Mouse (Mus musculus) kidney, adult 8-10 months (tissue): ENCODE measurements around the gene Ptprf.

Experiments used
- DNase-seq, 2 experiments: peaks; one replicate each; pipeline ENCODE4 v3.0.0; 2022

Gene Ptprf

DNA sequence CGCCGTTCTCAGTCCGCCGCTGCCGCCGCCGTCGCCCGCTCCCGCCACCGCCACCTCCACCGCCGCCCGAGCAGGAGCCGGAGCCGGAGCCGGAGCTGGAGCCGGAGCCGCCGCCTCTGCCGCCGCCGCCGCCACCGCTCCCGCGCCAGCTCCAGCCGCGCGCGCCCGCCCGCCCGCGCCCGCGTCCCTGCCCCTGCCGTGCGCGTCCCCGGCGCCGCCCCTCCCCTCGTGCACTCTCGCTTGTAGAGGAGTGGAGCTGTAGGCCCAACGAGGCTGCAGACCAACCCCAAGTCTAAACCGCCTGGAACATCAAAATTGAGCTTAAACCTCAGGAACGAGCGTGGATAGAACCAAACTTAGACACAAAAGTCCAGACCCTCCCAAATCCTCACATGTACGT, at the start of gene Ptprf:
Gene Ptprf, minus strand, starts transcription at position 175 of the 400 bp plus-strand sequence.
- DNase-seq: peak; percentile 70 to 75

DNA sequence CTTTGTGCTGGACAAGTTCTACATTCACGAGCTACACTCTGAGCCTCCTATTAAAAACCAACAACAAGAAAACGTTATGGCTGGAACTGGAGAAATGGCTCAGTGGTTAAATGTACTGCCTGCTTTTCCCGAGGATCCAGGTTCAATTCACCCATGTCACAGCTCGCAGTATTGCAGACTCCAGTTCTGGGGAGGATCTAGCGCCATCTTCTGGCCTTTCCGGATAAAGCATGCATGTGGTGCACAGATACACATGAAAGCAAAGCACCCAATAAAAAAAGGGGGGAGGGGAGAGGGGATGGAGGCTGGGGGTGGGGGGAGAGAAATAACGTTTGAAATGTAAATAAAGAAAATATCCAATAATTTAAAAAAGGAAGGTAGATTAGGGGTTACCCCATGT, 45.5 kb upstream of the Ptprf start:
- DNase-seq: peak; percentile 51 to 82

DNA sequence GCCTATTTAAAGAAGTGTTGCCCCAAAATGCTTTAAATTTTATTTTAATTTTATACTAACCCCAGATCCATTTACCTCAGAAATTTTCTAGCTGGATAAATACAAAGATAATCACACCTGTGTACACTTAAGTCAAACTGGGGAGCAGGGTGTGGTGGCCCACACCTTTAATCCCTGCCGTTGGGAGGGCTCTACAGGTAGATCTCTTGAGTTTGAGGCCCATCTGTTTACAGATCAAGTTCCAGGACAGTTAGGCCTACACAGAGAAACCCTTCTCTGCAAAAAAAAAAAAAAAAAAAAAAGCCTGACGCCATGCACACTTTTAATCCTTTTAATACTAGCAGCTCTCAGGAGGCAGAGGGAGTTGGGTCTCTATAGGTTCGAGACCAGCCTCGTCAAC, 44.8 kb upstream of the Ptprf start:
- no peak for DNase-seq

DNA sequence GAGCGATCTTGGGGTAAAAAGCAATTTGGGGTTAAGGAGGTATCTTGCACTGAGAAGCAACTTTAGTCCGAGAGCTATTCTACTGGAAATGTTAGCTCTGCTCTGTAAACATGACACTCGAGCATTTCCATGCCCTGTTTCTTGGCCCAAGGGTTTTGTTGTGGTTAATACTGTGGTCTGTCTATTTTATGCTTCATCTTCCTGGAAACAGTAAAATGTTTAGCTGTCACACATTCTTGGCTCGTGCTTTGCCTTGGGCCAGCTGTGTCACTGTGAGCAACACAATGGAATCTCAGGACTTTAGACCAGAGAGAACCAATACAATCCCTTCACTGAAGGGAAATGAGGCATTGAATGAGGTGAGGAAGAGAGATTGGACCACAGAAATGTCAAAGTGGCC, 40.6 kb upstream of the Ptprf start:
- DNase-seq: peak; percentile 44 to 48

DNA sequence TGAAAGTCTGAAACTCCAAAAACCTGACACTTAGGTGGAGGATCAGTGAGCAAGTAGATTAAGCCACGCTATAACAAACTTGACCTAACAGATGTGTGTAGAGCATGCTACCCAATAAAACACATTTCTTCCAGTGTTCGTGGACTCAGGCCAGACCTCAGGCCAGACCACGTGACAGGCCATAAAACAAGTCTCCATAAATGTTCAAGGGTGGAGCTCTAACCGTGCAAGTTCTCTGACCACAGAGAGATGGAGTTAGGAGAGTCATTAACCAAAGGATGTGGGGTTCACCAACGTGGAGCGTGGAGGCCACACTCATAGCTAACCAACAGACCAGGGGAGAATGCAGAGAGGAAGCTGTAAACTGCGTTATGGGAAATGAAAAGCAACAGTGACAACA, 35.3 kb upstream of the Ptprf start:
- peak; percentile 46 to 49 for DNase-seq

DNA sequence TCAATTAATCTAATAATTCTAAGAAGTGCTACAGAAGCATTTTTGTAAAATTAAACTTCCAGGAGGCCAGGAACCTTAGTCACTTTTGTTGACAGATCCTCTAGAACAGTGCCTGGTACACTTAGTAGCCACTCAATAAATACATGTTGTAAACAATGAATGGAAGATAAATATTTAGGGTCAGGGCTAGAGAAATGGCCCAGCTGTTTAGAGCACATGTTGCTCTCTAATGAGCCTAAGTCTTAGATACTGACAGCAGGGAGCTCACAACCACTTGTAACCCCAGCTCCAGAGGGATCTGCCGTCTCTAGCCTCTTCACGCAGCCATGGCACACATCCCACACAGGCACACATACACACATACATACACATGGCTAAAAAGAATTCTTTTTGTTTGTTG, 29.4 kb upstream of the Ptprf start:
- DNase-seq: no peak

DNA sequence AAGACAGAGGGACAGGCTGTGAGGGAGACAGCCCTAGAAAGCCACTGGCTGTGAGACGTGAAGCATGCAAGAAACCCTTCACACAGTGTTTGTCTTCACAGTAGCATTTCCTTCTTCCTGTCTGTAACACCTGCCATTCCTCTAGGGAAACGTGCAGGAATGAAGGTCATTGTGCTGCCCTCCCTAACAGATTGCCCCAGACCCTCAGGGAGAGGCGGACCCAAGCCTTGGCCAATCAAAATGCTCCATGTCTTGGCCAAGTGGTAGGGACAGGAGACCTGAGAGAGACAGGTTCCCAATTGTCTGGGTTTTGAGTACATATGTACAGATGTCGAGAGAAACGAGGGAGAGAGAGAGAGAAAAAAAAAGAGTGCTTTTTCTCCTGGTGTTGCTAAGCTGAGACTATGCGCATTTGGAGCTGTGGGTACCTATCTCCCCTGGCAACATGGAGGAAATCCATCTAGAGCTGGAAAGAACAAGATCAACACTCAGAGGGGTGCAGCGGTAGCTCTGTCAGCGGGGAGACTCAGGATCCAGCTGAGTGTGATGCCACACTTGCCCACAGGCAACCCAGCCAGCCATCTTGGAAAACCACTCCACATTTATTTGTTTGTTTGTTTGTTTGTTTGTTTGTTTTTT, 28.6 kb upstream of the Ptprf start:
- no peak for DNase-seq

DNA sequence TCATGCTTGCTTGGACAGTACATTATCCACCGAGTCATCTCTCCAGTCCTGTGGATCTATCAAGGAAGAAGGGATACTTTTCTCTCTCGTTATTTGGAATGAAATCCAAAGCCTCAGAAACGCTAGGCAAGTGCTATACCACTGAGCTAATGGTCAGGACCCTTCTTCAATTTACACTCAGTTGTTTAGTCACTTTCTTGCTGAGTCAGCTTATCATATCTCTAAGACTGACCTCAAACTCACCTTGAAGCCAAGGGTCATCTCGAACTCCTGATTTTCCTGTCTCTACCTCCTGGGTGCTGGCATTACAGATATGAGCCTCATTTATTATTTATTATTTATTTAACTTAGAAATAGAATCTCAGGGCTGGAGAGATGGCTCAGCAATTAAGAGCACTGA, 25.5 kb upstream of the Ptprf start:
- no peak for DNase-seq

DNA sequence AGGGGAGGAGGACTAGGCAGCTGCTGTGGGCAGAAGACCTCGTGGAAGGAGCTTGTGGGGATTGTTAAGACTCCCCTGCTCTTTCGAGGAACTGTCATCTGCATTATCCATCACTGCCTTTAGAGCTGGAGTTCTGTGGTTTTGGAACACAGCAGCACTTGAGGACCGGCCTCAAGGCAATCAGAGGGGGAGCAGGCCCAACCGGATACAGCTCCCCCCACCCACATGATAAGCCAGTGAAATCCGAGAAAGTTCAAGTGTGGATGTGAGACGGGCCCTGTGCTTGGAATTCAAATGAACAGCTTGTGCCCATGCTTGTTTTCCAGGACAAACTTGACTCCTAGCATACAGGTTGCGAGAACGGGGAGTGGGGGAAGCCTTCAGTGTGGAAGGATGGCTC, 24.1 kb upstream of the Ptprf start:
- DNase-seq: no peak

DNA sequence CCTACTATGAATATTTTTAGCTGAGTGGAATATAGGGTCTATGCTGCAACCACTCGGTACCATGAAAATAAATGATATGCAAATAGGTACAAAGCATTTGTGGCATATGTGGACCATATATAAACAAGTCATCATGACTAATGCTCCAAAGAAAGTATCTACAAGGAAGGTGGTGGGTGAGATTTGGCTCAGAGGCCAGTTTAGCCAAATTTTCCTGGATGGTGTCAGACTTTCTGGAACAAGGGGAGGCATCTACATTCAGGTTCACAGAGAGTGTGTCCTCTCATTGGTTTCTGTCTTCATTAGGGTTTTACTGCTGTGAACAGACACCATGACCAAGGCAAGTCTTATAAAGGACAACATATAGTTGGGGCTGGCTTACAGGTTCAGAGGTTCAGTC, 19.3 kb upstream of the Ptprf start:
- no peak for DNase-seq

DNA sequence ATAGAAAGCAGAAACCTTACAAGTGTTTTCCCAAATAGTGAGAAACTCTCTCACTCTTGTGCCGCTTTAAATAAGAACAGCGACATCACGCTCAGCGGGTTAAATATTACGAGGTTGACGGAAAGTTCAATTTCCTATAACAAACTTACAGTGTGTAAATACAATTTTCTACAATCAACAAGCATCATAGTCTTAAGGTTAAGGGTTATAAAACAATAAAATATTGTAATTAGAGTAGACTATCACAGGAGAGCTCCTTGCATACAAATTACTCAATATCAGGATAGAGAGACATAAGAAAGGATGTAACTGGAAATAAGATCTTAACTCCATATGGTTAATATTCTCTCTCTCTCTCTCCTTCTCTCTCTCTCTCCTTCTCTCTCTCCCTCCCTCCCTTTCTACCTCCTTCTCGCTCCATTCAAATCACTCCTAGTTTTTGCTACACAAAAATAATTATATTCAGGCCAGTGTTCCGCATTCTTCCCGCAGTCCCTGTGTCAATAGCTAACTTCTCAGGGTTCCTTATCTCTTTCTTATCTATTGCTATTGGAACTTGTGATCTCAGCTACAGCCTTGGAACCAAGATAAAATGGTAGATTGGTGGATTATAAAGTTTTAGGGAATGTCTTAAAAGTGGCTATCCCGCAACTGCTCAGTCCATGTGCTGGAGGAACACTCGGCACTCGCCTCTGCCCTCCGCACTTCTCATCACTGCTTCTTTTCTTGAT, 16.5 kb upstream of the Ptprf start:
- no peak for DNase-seq

DNA sequence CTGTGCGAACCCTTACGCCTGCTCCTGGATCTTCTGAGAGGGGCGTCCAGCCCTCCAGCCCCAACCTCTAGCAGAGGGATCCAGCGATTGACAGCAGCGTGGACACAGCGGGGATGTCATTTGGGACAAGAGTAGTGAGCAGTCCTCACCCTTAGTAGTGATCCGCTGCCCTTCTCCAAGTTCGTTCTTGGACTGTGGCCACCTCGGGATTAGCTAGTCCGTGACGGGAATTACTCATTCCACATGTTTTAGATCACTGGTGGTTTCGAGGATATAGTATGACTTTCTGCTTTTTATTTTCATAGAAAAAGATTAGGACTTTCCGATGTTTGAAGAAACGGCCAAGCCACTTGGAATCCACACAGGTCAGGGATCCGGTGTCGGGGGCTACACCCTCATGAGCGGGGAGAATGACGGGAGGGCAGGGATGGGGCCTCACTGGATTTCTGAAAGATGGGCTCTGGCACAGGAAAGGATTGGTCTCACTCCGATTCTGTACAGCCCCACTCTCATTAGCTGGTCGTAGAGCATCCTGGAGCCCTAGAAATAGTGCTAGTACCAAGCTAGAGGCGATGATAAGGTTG, 15.0 kb upstream of the Ptprf start:
- no peak for DNase-seq

DNA sequence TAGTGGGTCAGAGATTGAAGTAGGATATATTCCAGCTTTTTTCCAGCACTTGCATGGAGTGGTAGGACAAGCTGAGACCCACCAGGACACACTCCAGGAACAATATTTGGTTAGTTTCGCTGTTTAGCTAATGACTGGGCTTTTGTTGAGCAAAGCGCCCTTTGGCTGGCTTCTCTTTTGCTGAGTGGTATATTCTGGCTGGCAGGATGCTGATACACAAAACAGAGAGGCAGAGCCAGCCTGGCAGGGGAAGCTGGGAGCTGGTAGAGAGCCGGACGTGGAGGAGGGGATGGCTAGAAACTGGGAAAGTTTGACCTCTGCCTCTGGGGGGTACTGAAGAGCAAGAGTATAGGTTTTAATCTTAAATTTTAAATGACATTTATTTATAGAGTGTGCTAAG, 13.8 kb upstream of the Ptprf start:
- DNase-seq: no peak

DNA sequence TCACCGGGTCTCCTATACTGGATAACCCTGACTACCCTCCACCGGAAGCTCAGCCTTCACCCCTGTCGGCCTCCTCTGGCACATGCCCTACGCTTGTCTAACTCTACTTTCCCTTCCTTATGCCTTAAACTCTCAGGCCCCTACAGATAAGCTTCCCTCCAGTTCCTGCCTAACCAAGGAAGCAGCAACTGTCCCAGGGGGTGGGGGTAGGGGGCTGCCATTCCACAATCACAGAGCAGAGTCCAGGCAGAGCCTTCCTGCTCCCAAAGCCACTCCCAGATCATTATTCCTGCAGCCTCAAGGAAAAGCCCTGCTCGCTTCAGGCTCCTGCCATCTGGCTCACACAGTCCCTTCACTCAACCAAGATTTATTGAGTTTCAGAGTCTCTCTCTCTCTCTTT, 6.6 kb upstream of the Ptprf start:
- DNase-seq: no peak

DNA sequence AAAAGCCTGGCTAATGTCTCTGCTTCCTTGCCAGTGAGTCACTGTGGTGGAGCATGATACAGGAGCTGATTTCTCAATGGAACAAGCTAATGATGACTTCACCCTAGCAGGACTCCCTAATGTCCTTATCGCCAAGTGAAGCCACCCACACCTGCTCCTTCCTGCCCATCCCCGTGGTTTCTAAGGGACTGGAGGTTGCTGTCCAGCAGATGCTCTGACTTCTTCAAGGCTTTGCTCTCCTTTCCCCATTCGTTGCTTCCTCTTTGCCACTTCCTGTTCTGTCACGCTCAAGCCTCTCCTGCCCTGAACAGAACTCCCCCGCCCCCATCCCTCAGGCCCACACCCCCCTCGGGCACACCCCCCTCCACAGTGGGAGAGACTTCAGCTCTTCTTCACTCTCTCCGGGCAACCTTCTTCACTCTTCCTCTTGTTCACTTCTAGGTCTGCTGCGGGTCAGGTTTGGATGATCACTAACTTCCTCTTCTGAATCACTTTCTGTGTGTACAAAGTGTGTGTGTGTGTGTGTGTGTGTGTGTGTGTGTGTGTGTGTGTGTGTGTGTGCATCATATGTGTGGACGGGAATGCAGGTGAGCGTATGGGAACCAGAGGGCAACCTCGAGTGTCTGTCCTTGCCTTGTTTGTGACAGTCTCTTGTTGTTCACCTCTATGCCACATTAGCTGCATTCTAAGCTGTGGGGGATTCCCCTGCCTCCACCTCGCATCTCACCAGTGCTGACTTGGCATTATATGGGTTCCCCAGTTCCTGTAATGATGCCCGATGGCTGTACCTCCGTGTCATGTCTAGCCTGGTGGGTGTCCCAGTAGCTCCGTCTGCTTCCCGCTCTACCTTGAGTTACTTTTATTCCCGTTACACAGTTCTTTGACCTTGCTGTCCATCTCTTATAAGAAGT, 4.7 kb upstream of the Ptprf start:
- DNase-seq: no peak

DNA sequence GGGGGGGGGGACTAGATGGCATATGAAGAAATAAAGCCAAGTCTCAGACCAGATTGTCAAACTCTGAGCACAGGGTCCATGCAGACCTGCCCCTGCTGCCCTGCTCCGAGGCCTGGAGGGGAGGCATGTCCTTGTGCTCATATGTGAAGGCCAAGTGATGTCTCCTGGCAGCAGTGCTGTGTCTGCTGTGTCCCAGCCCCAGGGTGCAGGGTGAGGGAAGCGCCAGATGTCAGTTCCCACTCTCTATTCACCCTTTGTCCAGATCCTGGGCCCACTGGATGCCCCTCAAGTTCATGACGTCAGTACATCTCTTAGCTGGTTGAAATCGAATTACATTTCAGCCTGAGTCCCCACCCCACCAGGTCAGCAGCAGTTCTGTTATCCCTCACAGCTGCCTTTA, 3.6 kb upstream of the Ptprf start:
- no peak for DNase-seq

DNA sequence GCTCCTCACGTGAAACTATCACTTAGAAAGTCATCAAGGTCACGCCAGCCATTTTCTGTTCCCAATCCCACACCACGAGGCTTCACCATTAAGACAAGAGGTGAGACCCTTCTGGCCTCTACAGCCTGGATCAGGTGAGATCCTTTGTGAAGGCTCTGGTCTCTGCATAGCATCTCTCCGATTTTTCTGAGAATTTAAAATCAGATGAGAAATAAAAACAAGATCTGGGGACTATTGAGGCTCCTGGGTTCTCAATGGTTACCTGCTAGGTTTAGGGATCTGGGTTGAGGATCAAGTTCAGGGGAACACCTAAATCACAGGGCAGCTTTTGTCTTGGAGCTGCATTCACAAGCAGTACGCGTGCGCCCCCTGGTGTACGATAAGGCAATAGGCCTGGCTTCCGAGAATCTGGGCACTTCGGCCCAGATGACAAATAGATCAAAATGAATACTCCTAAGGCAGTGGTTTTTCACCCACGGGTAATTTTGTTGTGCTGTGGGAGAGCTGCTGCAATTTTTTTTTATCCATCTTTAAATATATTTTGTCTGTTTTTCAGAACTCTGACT, 1.6 kb upstream of the Ptprf start:
- DNase-seq: peak in 1 of 2 experiments; percentile 80

DNA sequence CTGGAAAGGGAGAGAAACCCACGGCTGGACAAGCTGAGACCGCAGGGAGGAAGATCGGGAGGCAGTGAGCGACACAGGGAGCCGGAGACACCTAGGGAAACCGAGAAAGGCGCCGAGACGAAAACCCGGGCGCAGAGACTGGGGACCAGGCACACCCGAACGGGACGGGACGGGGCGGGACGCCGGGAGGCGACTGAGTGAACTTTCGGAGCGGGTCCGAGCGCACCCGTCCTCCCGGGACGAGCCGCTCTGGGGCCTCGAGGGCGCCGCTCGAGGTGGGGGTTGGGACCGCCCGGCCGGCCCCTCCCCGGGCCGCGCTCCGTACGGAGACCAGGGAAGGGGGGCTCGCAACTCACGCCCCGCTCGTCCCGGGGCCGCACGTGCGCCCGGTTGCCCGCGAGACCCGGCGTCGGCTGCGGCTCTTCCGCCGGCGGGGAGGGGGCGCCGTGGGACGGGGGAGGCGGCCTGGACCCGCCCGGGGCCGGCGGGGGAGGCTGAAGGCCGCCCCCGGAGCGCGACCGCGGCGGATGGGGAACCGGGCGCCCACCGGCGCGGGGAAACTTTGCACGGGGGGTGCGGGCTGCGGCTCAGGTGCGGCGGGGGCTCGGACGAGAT, 682 bp downstream of the Ptprf start:
- peak in 1 of 2 experiments; percentile 45 for DNase-seq

DNA sequence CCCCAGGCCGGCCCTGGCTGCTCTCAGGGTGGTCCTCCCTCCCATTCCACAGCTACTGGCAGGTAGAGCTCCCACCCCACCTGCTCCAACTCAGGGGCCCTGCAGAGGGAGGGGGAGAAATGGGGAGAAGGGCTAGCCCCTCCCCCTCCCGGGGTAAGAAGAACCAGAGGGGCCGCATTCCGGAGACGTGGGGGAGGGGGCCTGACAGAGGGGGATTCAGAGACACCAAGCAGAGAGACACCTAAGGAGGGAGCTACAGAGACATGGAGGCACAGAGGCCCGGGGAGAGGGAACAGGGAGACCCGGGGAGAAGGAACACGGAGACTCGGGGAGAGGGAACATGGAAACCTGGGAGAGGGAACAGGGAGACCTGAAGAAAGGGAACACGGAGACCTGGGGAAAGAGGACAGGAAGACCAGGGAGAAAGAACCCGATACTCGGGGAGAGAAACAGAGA, 1.2 kb downstream of the Ptprf start:
- no peak for DNase-seq

DNA sequence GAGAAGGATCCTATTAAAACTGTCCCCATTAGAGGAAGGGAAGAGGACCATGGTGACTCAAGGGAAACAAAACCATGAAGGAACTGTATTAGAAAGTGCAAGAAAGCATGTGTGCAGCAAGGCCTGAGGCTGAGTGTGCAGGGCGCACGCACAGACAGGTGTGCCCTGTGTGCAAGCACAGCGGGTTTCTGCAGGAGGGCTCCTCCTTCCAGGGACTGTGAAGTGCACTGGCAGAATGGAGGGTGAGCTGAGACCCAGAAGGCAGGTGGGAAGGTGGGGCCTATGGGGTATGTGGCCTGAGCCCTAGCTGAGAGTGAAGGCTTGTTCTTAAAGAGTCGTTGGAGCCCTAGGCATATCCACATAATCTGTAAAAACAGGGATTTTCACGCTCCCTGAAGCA, 1.9 kb downstream of the Ptprf start:
- DNase-seq: no peak

DNA sequence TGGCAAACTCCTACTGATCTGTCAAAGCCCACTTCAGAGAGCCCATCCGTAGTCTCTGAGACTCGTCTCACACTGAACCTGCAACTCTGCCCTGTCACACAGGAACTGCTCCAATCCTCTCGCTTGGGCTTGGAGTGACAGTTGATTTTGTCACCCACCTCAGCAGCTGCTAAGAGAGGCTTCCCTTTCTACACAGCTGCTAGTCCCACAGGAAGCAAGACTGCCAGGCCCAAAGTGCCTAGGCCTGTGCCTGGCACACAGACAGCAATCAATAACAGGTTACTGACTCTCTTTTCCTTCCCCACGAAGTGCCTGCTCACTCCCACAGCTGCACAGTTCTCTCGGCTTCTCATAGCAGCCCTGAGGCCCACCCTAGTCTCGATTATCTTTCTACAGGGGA, 2.7 kb downstream of the Ptprf start:
- no peak for DNase-seq

DNA sequence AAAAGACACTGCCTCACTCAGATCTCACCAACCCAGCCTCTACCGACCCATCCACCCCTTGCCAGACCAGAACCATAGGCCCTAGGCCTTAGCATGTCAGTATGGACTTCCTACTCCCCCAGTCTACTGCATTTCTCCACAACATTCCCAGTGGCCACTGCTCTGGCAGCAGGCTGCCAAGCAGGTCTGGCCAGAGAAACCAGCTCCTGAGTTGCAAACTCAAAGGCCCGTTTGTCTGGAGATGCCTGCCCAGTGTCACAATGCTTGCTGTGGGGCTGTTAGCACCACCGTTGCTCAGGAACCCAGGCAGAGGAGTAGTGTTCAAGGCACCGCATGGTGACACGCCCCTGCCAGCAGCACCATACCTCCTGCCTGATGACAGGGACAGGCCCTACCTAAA, 5.0 kb downstream of the Ptprf start:
- no peak for DNase-seq

DNA sequence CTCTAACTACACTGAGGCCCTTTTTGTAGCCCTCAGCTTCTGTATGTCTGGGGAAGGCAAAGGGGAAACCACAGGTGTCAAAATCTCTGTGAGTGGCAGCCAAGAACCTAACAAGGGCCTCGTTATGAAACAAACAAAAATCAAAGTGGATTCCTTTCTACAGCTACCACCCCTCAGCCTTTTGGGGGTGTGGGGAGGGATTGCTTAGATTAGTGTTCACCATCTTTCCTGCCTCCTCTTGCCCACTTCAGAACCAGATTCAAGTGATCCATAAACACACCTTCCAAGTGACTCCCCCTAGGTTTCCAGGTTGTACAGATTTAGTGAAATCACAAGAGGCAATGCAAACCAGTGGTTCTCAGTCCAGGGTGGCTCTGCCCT, 9.0 kb downstream of the Ptprf start:
- DNase-seq: no peak
